Mouse (Mus musculus) limb, embryonic 14.5 days (tissue): ENCODE results near the gene Aven. TPM values are rescaled to one million over a fixed set of nuclear protein-coding genes. Genes with fewer than 3 reads are reported as not detected.

ENCODE experiments used
- ATAC-seq: fragments of 200-750 bp; cut with Nextera tagmentation; 2 replicates; pipeline ENCODE4 v1.8.0; 2017; ENCODE audit warnings: low read depth, moderate number of reproducible peaks, moderate TSS enrichment; ENCODE audit not compliant: low FRiP score
- DNase-seq: peaks from one replicate; pipeline ENCODE4 v3.0.0-alpha.2; 2015; ENCODE audit warnings: low spot score
- H3K27ac ChIP-seq: fragments of 300-500 bp; sonication (generic); replicated peaks from 2 replicates; pipeline ENCODE4 v1.5.1; 2014; ENCODE audit warnings: low read depth, mild to moderate bottlenecking, low read length, moderate library complexity, mixed read lengths
- H3K27me3 ChIP-seq: fragments of 300-500 bp; sonication (generic); 2 replicates; pipeline ENCODE4 v1.6.1; 2014; ENCODE audit warnings: low read length, mixed read lengths; ENCODE audit not compliant: control insufficient read depth, insufficient read depth
- H3K36me3 ChIP-seq: fragments of 300-500 bp; sonication (generic); 2 replicates; pipeline ENCODE4 v1.6.1; 2014; ENCODE audit warnings: mild to moderate bottlenecking, low read length, moderate library complexity, mixed read lengths; ENCODE audit not compliant: control insufficient read depth, insufficient read depth
- H3K4me1 ChIP-seq: fragments of 300-500 bp; sonication (generic); 2 replicates; pipeline ENCODE4 v1.6.1; 2014; ENCODE audit warnings: antibody characterized with exemption, low read length, mixed read lengths; ENCODE audit not compliant: control insufficient read depth, insufficient read depth
- H3K4me2 ChIP-seq: fragments of 300-500 bp; sonication (generic); replicated peaks from 2 replicates; pipeline ENCODE4 v1.6.1; 2014; ENCODE audit warnings: low read depth, mild to moderate bottlenecking, low read length, moderate library complexity; ENCODE audit not compliant: severe bottlenecking
- H3K4me3 ChIP-seq: fragments of 300-500 bp; sonication (generic); replicated peaks from 2 replicates; pipeline ENCODE4 v1.5.1; 2014; ENCODE audit warnings: low read length
- H3K9ac ChIP-seq: fragments of 300-500 bp; sonication (generic); 2 replicates; pipeline ENCODE4 v1.6.1; 2014; ENCODE audit warnings: mild to moderate bottlenecking, low read depth, low read length, moderate library complexity; ENCODE audit not compliant: severe bottlenecking
- H3K9me3 ChIP-seq: fragments of 300-500 bp; sonication (generic); 2 replicates; pipeline ENCODE4 v1.6.1; 2016; ENCODE audit warnings: low read length; ENCODE audit not compliant: control insufficient read depth
- POLR2A ChIP-seq: fragments of 200-500 bp; IDR thresholded peaks from 2 replicates; pipeline ENCODE4 v1.8.0; 2012; ENCODE audit warnings: inconsistent platforms, mild to moderate bottlenecking, moderate library complexity, borderline replicate concordance; ENCODE audit not compliant: insufficient read depth, insufficient read length; ENCODE audit errors: extremely low read depth
- WGBS: fragments of 180-500 bp; shearing (Covaris S2); extraction: QIAGEN DNeasy Blood & Tissue Kit; methylation state at CpG from one replicate; pipeline ENCODE4 v1.1.7; 2014; 5-methylcytosine and 5-hydroxymethylcytosine counted together
- polyA plus RNA-seq, 2 experiments: library from polyadenylated mRNA; depleted of rRNA in 1 of 2; stranded (reverse) in 1 of 2; unstranded in 1 of 2; fragments of >200 nt; fragmentation: Nextera tagmentation in 1 of 2; extraction: Ambion mirVana in 1 of 2; gene quantifications; 2 replicates each; pipeline versions ENCODE4 v1.2.1 to v1.2.3; 2012 to 2014

The Aven gene
- polyA plus RNA-seq, 2 experiments = 8.0 to 10.7 TPM

GRCm38 (mm10) chr2:112480669-112481068 is 12.1 kb upstream of the Aven start, which contains the start of gene Chrm5:
Gene Chrm5 (minus strand): TSS chr2:112480769.
- H3K27ac ChIP-seq = no peak within 1 kb of the TSS
- 94% methylated on average over 5 of the region's 5 CpGs for WGBS
- no peak within 1 kb of the TSS for H3K9ac ChIP-seq
- no peak for TF ChIP-seq POLR2A
- no peak within 1 kb of the TSS for H3K4me2 ChIP-seq
- no peak within 1 kb of the TSS for H3K4me3 ChIP-seq
- H3K9me3 ChIP-seq = no peaks in the 10 kb centered on the region
- no peaks in the 10 kb centered on the region for H3K4me1 ChIP-seq
- H3K36me3 ChIP-seq = no peaks in the 10 kb centered on the region
- DNase-seq = no peak
- no peak for ATAC-seq
- H3K27me3 ChIP-seq = no peaks in the 10 kb centered on the region

GRCm38 (mm10) chr2:112481564-112481963 is 11.2 kb upstream of the Aven start:
- Histone ChIP-seq H3K4me1 (no peaks in the 10 kb centered on the region), H3K27me3 (no peaks in the 10 kb centered on the region), H3K4me3 (no peak overlapping the region), H3K9ac (no peak overlapping the region), H3K4me2 (no peak overlapping the region), H3K9me3 (no peaks in the 10 kb centered on the region), H3K36me3 (no peaks in the 10 kb centered on the region), H3K27ac (no peak overlapping the region)
- DNase-seq (peak; percentile 76), ATAC-seq (peak; percentile 73)
- no peak for TF ChIP-seq POLR2A
- WGBS = 2% methylated on average over 2 of the region's 2 CpGs

GRCm38 (mm10) chr2:112482533-112483333 is 10.0 kb upstream of the Aven start:
- no peak; the same call in 1 of the 2 replicates for ATAC-seq

GRCm38 (mm10) chr2:112483334-112483651 is 9.5 kb upstream of the Aven start:
- H3K36me3 ChIP-seq = no peaks in the 10 kb centered on the region
- WGBS = 65% methylated on average over 2 of the region's 2 CpGs

More at GRCm38 (mm10) chr2:112482533-112483333, 10.0 kb upstream of the Aven start:
- DNase-seq = no peak
- H3K27me3 ChIP-seq = no peaks in the 10 kb centered on the region
- WGBS = 70% methylated on average over 5 of the region's 5 CpGs
- no peak for TF ChIP-seq POLR2A
- no peaks in the 10 kb centered on the region for H3K9me3 ChIP-seq
- H3K9ac ChIP-seq = no peak overlapping the region
- no peaks in the 10 kb centered on the region for H3K4me1 ChIP-seq
- H3K4me2 ChIP-seq = no peak overlapping the region
- no peak overlapping the region for H3K27ac ChIP-seq
- no peak overlapping the region for H3K4me3 ChIP-seq
- no peaks in the 10 kb centered on the region for H3K36me3 ChIP-seq

GRCm38 (mm10) chr2:112484886-112485285 is 7.9 kb upstream of the Aven start:
- H3K27me3 ChIP-seq = no peaks in the 10 kb centered on the region
- no peak overlapping the region for H3K9ac ChIP-seq
- WGBS = 69% methylated on average over 2 of the region's 2 CpGs
- no peaks in the 10 kb centered on the region for H3K36me3 ChIP-seq
- DNase-seq (no peak), ATAC-seq (no peak)
- H3K4me1 ChIP-seq = no peaks in the 10 kb centered on the region
- H3K4me3 ChIP-seq = no peak overlapping the region
- H3K4me2 ChIP-seq = no peak overlapping the region
- no peak overlapping the region for H3K27ac ChIP-seq
- TF ChIP-seq POLR2A = no peak
- H3K9me3 ChIP-seq = no peaks in the 10 kb centered on the region

More at GRCm38 (mm10) chr2:112483334-112483651, 9.5 kb upstream of the Aven start:
- no peaks in the 10 kb centered on the region for H3K4me1 ChIP-seq
- ATAC-seq (no peak), DNase-seq (no peak)
- no peak overlapping the region for H3K27ac ChIP-seq
- no peak overlapping the region for H3K4me3 ChIP-seq
- H3K9ac ChIP-seq = no peak overlapping the region
- H3K9me3 ChIP-seq = no peaks in the 10 kb centered on the region
- H3K4me2 ChIP-seq = no peak overlapping the region
- H3K27me3 ChIP-seq = no peaks in the 10 kb centered on the region
- TF ChIP-seq POLR2A = no peak
